Mouse (Mus musculus): ENCODE results near the gene Trpc1. TPM values are rescaled to one million over a fixed set of nuclear protein-coding genes. Genes with fewer than 3 reads are reported as not detected.

The Trpc1 gene
- polyA plus RNA-seq (2012; rRNA removed; ENCODE audit: low replicate concordance), result 1.4 and 2.8 TPM in 2 replicates

GRCm38 (mm10) chr9:95750037-95750511 is at the start of gene Trpc1:
Gene Trpc1 (minus strand): TSS chr9:95750375.

Other genes starting within 250 kb of the Trpc1 start
- gene U2surp, start 238.4 kb downstream of the Trpc1 start, polyA plus RNA-seq (2012; rRNA removed; ENCODE audit: low replicate concordance), result 1.0 and 3.2 TPM in 2 replicates
- gene Paqr9, start 190.7 kb downstream of the Trpc1 start, polyA plus RNA-seq (2012; rRNA removed; ENCODE audit: low replicate concordance), result 22.6 and 37.2 TPM in 2 replicates
- gene Pcolce2, start 112.8 kb downstream of the Trpc1 start, polyA plus RNA-seq (2012; rRNA removed; ENCODE audit: low replicate concordance), result 3.2 and 5.2 TPM in 2 replicates
- 0.26 and 0.46 TPM in 2 replicates for gene Pls1, start 94.9 kb upstream of the Trpc1 start, polyA plus RNA-seq (2012; rRNA removed; ENCODE audit: low replicate concordance)
- gene Atr, start 107.2 kb upstream of the Trpc1 start, polyA plus RNA-seq (2012; rRNA removed; ENCODE audit: low replicate concordance), result 1.4 and 3.2 TPM in 2 replicates
- 2.7 and 6.5 TPM in 2 replicates for gene Xrn1, start 204.4 kb upstream of the Trpc1 start, polyA plus RNA-seq (2012; rRNA removed; ENCODE audit: low replicate concordance)